Mouse (Mus musculus) lung, postnatal 25 days (tissue): ENCODE results near the gene Ikzf1.

Experiments
- DNase-seq: peaks from one replicate; pipeline ENCODE4 v3.0.0; 2022; ENCODE audit warnings: low spot score

Ikzf1 gene

GRCm38 (mm10) chr11:11690059-11690844 lies 5.4 kb downstream of the Ikzf1 start:
- peak; percentile 33 for DNase-seq

DNA sequence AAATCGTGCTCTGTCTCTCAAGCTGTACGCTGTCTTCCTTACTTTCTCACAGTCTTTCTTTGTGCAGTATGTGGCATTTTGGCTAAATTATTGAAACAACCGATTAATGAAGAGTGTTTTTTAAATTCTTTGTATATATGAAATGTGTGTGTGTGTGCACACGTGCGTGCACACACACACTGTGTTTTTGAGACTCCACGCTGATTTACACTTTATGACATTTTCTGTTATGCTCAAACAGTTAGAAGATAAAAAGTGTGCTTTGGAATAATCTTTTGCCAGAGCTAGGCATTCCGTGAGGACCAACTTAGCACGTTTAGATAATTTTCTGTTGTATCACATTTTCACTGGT lies 6.0 kb downstream of the Ikzf1 start:
- DNase-seq = no peak

GRCm38 (mm10) chr11:11691324-11692058 lies 6.7 kb downstream of the Ikzf1 start:
- peak; percentile 44 for DNase-seq

DNA sequence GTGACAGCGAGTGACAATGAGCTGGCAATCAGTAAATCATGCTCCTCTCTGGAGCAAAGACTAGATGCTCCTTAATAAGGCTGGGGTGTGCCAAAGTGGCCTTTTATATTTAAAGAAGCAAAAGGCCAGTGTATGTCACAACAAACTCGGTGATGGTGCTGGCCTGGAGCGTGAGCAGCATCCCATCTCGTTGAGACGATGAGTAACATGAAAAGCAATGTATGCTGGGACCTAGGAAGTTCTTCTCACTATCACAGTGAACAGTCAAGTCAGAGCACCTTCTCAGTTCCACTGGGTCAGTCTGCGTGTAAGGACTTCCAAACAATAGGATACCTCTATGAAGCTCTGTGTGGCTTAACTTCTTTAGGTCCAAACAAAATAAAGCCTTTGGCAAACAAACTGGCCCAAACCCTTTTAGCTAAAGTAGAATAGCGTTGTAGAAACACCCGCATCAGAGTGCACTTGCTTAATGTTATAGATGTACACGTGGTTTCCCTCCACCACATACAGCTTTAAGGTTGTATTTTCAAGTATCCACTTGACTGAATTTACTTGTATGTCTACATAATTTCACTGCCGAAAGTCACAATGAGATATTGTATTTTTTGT lies 7.9 kb downstream of the Ikzf1 start:
- DNase-seq = no peak

GRCm38 (mm10) chr11:11693446-11693845 lies 8.6 kb downstream of the Ikzf1 start:
- DNase-seq = no peak

DNA sequence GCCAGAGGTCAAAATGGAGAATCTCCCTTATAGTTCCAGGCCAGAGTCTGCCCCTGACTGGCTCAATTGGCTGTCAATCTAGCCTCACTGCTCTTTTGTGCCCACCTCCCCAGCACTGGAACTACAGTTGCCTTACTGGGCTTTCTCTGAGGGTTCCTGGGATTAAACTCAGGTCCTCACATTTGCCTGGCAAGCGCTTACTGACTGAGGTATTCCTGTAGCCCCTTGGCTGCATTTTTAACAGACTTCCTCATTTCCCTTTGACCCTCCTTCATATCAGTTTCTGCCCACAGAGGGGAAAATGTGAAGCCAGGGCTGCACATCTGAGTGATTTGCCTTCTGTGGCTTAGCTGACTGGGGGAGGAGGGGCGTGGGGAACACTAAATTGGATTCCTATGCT lies 9.3 kb downstream of the Ikzf1 start:
- DNase-seq = no peak

DNA sequence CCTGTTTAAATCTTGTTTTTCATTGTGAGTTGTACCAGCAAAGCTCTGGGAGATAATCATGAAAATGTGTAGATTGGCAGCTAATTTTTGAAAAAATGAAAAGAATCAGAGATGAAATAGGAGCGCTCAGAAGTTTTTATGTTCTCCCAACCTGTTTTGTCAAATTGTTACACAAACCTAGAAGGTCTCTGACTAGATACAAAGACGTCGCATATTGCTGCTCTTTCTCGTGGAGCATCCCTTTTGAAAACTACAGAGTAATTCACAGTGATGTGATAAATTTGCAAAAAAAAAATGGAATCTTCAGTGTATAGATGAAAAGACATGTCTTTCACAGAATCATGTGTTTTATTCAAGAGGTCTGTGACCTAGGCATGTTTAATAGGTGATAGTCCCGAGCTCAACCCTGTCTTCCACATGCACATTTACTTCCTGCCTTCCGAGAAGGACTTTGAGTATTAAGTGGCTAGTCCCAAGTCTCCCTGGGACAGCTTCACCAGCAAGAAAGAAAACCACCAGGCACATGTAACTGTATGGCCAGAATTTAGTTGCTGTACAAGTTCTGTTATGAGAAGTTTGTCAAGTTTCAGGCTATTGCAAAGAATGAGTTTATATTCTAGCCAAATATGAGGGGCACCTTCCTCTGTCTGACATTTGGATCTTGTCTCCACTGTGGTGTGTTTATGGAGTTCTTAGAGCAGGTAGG lies 9.8 kb downstream of the Ikzf1 start:
- DNase-seq = no peak

- DNase-seq = no peak
Measured at GRCm38 (mm10) chr11:11695211-11695887, 10.5 kb downstream of the Ikzf1 start.

DNA sequence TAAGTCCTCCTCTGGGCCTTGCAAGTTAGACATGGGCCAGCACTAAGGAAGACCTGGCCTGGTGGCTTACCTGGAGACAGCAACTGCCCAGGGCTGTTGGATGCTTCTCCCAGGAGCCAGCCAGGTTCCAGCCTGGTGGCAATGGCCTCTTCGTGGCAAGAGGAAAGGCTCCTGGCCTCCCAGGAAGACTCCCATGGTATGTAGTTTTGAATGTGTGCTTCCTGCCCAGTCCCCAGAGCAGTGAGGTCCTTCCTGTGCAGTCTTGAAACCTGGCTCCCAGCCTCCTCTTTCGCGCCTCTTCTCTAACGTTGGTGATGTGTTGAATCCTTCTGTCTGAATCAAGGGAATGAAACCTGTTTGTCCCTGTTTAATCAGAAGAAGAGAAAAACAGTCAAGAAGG lies 11.1 kb downstream of the Ikzf1 start:
- DNase-seq = no peak

DNA sequence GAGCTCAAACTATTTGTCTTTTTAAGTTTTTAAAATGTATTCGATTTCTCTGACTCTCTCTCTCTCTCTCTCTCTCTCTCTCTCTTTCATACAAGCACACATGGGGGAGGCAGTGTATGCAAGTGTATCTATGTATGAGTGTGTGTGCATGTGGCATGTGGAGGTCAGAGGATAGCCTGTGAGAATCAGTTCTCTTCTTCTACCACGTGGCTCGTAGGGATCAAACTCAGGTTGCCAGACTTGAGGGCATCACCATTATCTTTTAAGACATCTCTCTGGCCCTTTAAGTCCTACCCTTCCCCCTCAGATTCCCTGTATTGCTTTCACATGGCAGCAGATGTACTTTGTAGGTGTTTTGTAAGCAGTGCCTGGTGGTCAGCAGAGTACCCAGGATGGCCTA lies 12.0 kb downstream of the Ikzf1 start:
- no peak for DNase-seq

GRCm38 (mm10) chr11:11701378-11701777 lies 16.6 kb downstream of the Ikzf1 start:
- no peak for DNase-seq

- DNase-seq = no peak
Measured at GRCm38 (mm10) chr11:11703776-11704175, 19.0 kb downstream of the Ikzf1 start.

DNA sequence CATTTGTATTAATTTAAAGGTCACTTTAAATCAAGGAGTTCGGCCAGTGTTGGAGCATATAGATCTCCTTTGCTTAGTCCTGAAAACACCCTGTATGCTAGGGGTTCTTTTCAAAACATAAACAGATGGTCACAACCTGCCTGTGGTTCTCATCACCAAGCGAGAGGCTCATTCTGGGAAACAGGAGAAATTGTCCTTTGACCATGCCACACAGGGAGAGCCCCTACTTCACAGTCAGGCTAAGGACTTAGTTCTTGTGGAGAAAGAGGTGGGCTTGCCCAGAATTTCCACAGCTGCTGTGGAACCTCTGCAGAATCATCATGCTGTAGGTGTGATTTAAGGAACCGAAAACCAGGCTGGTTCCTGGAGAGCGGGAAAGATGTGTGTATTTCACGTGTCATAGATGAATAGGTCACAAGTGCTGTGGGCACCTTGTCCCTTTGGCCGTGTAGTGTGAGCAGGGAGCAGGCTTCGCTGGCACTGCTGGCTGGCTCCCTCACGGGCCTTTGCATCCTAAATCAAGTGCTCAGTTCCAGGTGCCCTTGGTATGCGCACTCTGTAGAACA lies 23.4 kb downstream of the Ikzf1 start:
- no peak for DNase-seq

GRCm38 (mm10) chr11:11709311-11709710 lies 24.5 kb downstream of the Ikzf1 start:
- no peak for DNase-seq

DNA sequence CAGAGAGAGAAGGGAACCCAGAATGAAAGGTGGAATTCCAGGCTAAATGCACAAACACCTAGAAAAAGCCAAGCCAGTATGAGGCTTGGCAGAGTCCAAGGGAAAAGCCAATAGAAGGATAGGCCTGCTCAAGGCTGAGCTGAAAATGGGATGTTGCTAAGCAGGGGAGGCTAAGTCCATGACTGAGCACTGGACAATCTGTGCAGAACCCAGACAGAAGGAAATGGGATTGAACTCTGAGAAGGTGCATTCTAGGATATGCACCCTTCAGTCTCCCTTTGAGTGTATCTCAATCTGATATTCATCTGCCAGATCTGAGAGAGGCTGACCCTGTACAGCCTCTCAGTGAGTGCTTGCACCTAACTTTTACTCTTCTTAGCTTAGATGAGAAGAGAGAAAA lies 25.9 kb downstream of the Ikzf1 start:
- DNase-seq = no peak

- DNase-seq = no peak
Measured at GRCm38 (mm10) chr11:11711748-11712147, 26.9 kb downstream of the Ikzf1 start.

DNA sequence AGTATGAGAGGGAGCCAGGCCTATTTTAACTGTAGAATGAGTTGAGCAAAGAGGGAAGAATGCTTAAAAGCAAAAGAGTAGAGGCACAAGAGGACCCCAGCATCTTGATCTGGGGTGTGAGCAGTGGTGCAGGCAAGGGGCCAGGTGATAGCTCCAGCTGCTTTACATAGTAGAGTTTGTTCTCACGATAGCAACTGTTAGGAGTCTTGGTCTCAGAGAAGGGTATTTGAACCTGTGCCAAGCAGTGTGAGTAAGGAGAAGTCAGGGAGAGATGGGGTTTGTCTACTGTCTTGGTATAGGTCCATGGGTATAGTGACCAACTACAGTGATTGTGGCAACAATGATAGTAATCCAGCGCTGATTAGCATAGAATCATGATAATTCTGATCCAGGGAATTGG lies 29.9 kb downstream of the Ikzf1 start:
- DNase-seq = no peak

GRCm38 (mm10) chr11:11715963-11716691 lies 31.3 kb downstream of the Ikzf1 start:
- no peak for DNase-seq

DNA sequence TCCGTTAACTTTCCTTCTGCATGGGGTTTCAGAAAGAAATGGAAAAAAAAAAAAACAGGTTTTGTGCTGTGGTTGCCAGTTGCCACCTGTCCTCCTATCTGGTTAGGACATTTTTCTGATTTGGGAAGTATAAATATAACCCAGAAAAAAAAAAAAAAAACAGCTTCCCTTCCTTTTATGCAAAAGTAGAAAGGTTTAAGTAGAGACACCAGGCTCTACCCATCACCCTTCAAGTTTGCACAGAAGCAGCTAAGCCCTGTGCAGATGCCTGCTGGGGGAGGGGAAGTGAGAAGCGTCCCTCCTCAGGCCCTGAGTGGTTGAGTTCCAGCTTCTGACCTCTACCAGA lies 31.9 kb downstream of the Ikzf1 start:
- no peak for DNase-seq

- no peak for DNase-seq
Measured at GRCm38 (mm10) chr11:11717606-11718167, 32.9 kb downstream of the Ikzf1 start.

DNA sequence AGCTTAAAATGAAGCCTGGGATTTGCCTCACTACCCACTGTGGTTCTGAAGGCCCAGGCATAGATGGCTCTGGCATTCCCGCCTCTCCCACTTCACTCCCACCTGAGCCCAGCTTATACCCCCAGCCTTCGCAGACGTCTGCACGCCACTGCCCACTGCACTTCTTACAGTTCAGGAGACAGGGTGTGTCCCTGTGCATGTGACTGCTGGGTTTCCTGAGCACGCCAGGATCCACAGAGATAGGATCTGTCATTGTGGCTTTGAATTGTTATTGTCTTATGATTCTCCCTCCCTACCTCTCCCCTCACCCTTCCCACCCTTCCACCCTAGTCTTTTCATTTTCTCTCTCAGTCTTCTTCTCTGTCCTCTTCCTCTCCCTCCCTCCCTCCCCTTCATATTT lies 34.9 kb downstream of the Ikzf1 start:
- DNase-seq = no peak
